Mouse (Mus musculus): ENCODE measurements at regions not wholly inside any gene's neighbourhood (a gene's known extent, or its start where the extent isn't known, plus 50 kb on each side); places are given as distances from the start of the nearest gene placed in this dataset.

- Histone ChIP-seq H3K9me3 (replicated peaks; ENCODE audit: insufficient read depth, low read length) (no peaks in the 10 kb centered on the region), H3K36me3 (ENCODE audit: control insufficient read depth in 1 of 2, insufficient read depth in 2 of 2, low read length in 2 of 2) (no peaks in the 10 kb centered on the region), H3K27me3 (ENCODE audit: control insufficient read depth in 1 of 2, insufficient read depth in 2 of 2, low read length in 2 of 2) (no peaks in the 10 kb centered on the region), H3K4me1 (ENCODE audit: control insufficient read depth in 1 of 2, insufficient read depth in 2 of 2, low read length in 2 of 2) (no peaks in the 10 kb centered on the region), H3K27ac (ENCODE audit: control insufficient read depth, low read depth, low read length) (no peak overlapping the region), H3K4me3 (ENCODE audit: control insufficient read depth in 1 of 2, insufficient read depth in 1 of 2, low read depth in 2 of 2, low read length in 2 of 2) (no peak overlapping the region), H3K9ac (ENCODE audit: control insufficient read depth, low read depth, low read length, poor library complexity, severe bottlenecking) (no peak overlapping the region), H3K79me2 (ENCODE audit: control insufficient read depth, insufficient read depth, low read length, poor library complexity) (no peaks in the 10 kb centered on the region)
- no peak for DNase-seq (ENCODE audit: low read depth, low spot score)
- TF ChIP-seq E2F4 (IDR thresholded peaks at IDR 0.05; ENCODE audit: borderline replicate concordance, low read depth, low read length): no peak
Observed at GRCm38 (mm10) chr6:51708668-51709339, 185.1 kb downstream of the Snx10 start.

- H3K4me3 ChIP-seq (ENCODE audit: control insufficient read depth in 1 of 2, insufficient read depth in 1 of 2, low read depth in 2 of 2, low read length in 2 of 2): no peak overlapping the region
- TF ChIP-seq USF1 (IDR thresholded peaks at IDR 0.05; ENCODE audit: low read depth, low read length): no peak
- no peak for TF ChIP-seq KAT2A (conservative IDR thresholded peaks at IDR 0.05; ENCODE audit: low read depth, low read length)
- no peak for TF ChIP-seq MEF2A (IDR thresholded peaks at IDR 0.05; ENCODE audit: extremely low read depth, insufficient replicate concordance, low read depth, low read length, poor library complexity, severe bottlenecking)
- no peak for TF ChIP-seq ZMIZ1 (IDR thresholded peaks at IDR 0.05; ENCODE audit: low read depth, low read length)
- TF ChIP-seq BHLHE40 (IDR thresholded peaks at IDR 0.05; ENCODE audit: borderline replicate concordance, low read depth, low read length): no peak
- no peak for DNase-seq (ENCODE audit: low read depth, low spot score)
- H3K27me3 ChIP-seq (ENCODE audit: control insufficient read depth in 1 of 2, insufficient read depth in 2 of 2, low read length in 2 of 2): no peaks in the 10 kb centered on the region
- H3K4me1 ChIP-seq (ENCODE audit: control insufficient read depth in 1 of 2, insufficient read depth in 2 of 2, low read length in 2 of 2): no peaks in the 10 kb centered on the region
- no peak overlapping the region for H3K27ac ChIP-seq (ENCODE audit: control insufficient read depth, low read depth, low read length)
- no peaks in the 10 kb centered on the region for H3K79me2 ChIP-seq (ENCODE audit: control insufficient read depth, insufficient read depth, low read length, poor library complexity)
- H3K36me3 ChIP-seq (ENCODE audit: control insufficient read depth in 1 of 2, insufficient read depth in 2 of 2, low read length in 2 of 2): no peaks in the 10 kb centered on the region
- H3K9ac ChIP-seq (ENCODE audit: control insufficient read depth, low read depth, low read length, poor library complexity, severe bottlenecking): no peak overlapping the region
- H3K9me3 ChIP-seq (replicated peaks; ENCODE audit: insufficient read depth, low read length): no peaks in the 10 kb centered on the region
Observed at GRCm38 (mm10) chr6:51709340-51710067, 185.8 kb downstream of the Snx10 start.

DNA sequence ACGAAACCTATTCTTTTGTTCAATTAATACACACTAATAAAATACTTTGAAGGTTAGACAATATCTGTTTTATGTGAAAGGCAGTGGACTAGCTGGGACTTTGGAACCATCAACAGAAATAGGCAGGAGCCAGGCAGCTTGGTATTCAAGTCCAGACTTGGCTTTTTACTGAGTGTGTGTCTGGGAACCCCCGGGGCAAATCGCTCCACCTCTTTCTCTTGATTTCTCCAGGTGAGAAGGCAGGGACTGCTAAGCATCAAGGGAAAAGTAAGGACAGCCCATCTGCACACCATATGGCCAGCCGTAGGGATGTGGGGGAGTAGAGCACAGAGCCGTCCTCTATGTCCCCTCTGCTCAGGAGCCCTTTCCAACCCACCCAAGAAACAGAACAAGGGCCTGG is 186.5 kb downstream of the Snx10 start:
- H3K9me3 ChIP-seq (replicated peaks; ENCODE audit: insufficient read depth, low read length): no peaks in the 10 kb centered on the region
- TF ChIP-seq CHD1 (IDR thresholded peaks at IDR 0.05; ENCODE audit: low read depth, low read length) (no peak), E2F4 (IDR thresholded peaks at IDR 0.05; ENCODE audit: borderline replicate concordance, low read depth, low read length) (no peak), SMC3 (IDR thresholded peaks at IDR 0.05; ENCODE audit: low read depth, low read length) (no peak), USF2 (IDR thresholded peaks at IDR 0.05; ENCODE audit: borderline replicate concordance in 1 of 2, insufficient read depth in 1 of 2, low read depth in 1 of 2, low read length in 2 of 2) (no peak), NELFE (IDR thresholded peaks at IDR 0.05; ENCODE audit: low read depth, low read length) (no peak), SIN3A (IDR thresholded peaks at IDR 0.05; ENCODE audit: low read length) (no peak), GABPA (IDR thresholded peaks at IDR 0.05; ENCODE audit: low read depth, low read length) (no peak), MAFK (IDR thresholded peaks at IDR 0.05; ENCODE audit: borderline replicate concordance, low read depth, low read length) (no peak), POLR2A (IDR thresholded peaks at IDR 0.05; ENCODE audit: control insufficient read depth in 1 of 2, insufficient read depth in 1 of 2, low read depth in 1 of 2, low read length in 2 of 2, poor library complexity in 1 of 2) (no peak), POLR2AphosphoS2 (IDR thresholded peaks at IDR 0.05; ENCODE audit: low read length) (no peak), ZNF384 (IDR thresholded peaks at IDR 0.05; ENCODE audit: low read depth, low read length) (no peak), RAD21 (IDR thresholded peaks at IDR 0.05; ENCODE audit: low read depth, low read length) (no peak), ELF1 (IDR thresholded peaks at IDR 0.05; ENCODE audit: low read depth, low read length) (no peak), HCFC1 (IDR thresholded peaks at IDR 0.05; ENCODE audit: low read depth, low read length) (no peak), TCF12 (IDR thresholded peaks at IDR 0.05; ENCODE audit: low read depth, low read length) (no peak)
- no peak for DNase-seq (ENCODE audit: low read depth, low spot score)
- H3K4me3 ChIP-seq (ENCODE audit: control insufficient read depth in 1 of 2, insufficient read depth in 1 of 2, low read depth in 2 of 2, low read length in 2 of 2): no peak overlapping the region
- no peaks in the 10 kb centered on the region for H3K36me3 ChIP-seq (ENCODE audit: control insufficient read depth in 1 of 2, insufficient read depth in 2 of 2, low read length in 2 of 2)
- no peak overlapping the region for H3K27ac ChIP-seq (ENCODE audit: control insufficient read depth, low read depth, low read length)
- H3K9ac ChIP-seq (ENCODE audit: control insufficient read depth, low read depth, low read length, poor library complexity, severe bottlenecking): no peak overlapping the region
- H3K4me1 ChIP-seq (ENCODE audit: control insufficient read depth in 1 of 2, insufficient read depth in 2 of 2, low read length in 2 of 2): no peaks in the 10 kb centered on the region
- no peaks in the 10 kb centered on the region for H3K27me3 ChIP-seq (ENCODE audit: control insufficient read depth in 1 of 2, insufficient read depth in 2 of 2, low read length in 2 of 2)
- no peaks in the 10 kb centered on the region for H3K79me2 ChIP-seq (ENCODE audit: control insufficient read depth, insufficient read depth, low read length, poor library complexity)
